Mouse (Mus musculus): Measurements from ENCODE around the gene Olfr808.

The Olfr808 gene

DNA sequence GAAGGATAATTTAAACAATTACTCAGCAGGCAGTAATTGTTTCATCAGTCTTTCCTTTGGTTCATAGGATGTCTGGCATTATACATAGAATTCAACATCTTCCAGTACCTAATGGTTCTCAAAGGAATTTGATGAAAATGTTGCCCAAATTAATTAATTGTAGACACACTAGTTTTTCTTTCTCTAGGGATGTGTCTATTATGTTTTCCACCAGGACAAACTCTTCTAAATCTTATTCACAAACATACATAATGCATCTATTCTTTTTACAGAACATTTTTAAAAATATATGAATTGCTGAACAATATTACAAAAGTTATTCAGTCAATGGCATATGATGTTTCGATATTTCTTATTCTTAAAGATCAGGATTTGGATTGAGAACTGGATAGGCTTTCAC is at the start of gene Olfr808:
Gene Olfr808, plus strand, starts transcription at position 301 of the 400 bp plus-strand sequence.
- DNase-seq, result no peak

DNA sequence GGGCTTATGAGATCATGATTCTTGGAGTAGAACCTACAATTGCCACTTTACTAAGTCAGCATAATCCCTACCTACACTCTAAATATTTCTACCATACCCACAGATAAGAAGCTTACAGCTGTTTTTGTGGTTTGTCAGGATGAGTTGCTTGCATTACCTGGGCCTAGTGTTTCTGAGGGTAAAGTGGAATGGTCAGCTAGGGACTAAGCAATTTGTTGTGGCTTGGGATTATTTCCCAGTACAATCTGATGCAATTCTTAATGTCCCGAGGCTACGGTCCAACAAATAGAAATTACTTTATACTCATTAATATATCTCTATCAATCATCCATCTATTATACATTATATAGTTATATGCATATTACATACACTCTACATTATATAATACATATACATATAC is 36.0 kb upstream of the Olfr808 start, which contains the start of gene Olfr805:
Gene Olfr805, minus strand, starts transcription at position 101 of the 400 bp plus-strand sequence.
- DNase-seq, result no peak

DNA sequence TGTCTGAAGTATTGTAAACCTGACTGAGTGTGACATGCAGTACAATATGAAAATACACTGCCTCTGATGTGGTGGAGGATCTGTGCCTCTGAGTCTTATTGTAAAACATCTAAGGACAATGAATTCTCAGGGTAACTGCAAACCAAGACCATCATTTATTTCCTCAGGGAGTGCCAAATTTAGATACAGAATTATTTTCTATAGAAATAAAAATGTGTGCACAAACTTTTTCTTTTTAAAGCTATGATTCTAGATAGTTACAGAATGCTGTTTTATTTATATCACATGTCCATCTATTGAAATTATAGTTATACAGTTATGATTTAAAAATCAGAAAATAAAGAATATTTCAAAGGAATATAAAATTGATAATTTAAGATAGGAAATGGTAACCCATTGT is 23.5 kb upstream of the Olfr808 start, which contains the start of gene Olfr806:
Gene Olfr806, minus strand, starts transcription at position 101 of the 400 bp plus-strand sequence.
- DNase-seq, result no peak

DNA sequence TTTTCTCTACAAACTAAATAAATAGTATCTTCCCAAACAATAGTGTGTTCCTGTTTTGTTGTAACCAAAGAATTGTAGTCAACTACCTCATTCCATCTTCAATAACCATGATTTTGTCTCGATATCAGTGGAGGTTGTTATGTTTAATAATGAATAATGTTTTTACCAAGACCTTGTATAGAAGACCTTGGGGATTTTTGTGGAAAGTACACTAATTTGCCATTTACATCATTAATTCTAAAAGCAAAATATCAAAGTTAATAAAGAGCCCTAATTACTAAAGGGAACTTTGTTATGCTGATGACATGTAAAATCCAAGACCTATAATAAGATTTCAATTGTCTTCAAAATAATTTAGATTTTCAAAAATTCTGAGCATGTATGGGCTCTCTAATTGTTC is 7.6 kb upstream of the Olfr808 start, which contains the start of gene Olfr807:
Gene Olfr807, minus strand, starts transcription at position 101 of the 400 bp plus-strand sequence.
- no peak for DNase-seq

DNA sequence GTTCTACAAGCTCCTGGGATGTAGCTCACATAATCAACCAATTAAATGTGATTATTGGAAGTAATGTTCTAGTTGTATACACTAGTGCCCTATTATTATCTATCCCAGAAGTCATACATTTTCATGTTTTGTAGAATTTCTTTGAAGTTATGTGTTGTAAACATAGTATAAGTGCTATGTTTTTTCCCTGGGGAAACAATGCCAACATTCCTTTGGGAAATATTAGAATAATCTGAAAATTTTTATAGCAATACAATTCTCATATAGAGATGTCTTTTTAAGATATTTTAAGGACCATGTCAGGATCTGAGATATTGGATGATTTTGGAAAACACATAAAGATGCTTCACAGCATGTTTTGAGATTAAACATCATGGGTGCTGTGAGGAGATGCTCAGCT is 9.1 kb downstream of the Olfr808 start, which contains the start of gene Olfr809:
Gene Olfr809, plus strand, starts transcription at position 301 of the 400 bp plus-strand sequence.
- no peak for DNase-seq

DNA sequence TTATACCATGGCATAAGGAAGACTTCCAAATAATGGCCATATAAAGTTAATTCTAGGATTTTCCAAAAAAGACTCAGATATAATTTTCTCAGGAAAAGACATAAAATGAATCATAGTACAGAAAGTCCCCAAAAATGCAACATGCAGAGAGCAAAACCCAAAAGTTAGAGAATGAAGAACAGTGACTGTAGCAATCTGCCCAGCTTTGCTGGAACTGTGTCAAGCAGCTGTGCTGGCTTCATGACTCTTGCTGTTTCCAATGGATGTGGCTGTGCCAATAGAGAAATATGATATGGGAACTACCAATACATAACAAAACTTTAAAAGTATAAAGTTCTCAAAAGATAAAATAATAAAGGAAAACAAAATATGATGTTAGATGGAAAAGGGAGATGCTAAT is 12.8 kb downstream of the Olfr808 start:
- no peak for DNase-seq

DNA sequence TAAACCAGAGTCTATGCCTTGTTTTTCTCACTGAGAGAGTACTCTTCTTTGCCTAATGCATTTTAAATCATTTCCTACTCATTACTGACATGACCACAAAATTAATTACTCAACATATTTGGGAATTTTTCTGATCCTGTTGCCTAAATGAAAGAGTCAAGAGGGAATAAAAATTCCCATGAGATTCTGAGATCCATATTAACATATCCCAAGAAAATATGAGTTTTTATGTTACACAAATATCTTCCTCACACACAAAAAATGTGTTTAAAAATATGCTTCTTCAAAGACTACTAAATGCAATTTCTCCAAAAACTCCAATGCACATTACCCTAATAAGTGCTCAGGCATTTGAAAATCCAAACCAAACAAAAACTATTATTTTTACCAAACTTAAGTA is 29.5 kb downstream of the Olfr808 start, which contains the start of gene Olfr810:
Gene Olfr810, minus strand, starts transcription at position 101 of the 400 bp plus-strand sequence.
- DNase-seq, result no peak

DNA sequence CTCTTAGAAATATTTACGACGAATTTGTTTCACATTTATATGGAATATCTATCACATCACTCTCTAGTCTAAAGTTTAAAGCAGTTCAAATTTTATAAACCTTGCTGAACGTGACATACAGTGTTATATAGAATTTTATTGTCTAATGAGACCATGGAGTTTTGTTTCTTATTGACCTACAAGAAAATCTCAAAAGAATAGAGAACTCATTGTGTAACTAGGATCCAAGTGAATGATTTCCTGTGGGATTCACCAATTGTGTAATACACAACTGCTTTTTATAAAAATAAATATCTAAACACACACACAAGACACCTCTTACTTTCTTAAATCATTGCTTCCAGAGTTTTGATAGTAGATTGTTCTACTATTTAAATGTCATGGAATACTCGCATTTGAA is 39.0 kb downstream of the Olfr808 start, which contains the start of gene Olfr811:
Gene Olfr811, minus strand, starts transcription at position 101 of the 400 bp plus-strand sequence.
- DNase-seq, result no peak
